Mouse (Mus musculus) intestine, embryonic 15.5 days (tissue): Measurements from ENCODE around the gene Rps2. TPM values are rescaled to one million over a fixed set of nuclear protein-coding genes. Genes with fewer than 3 reads are reported as not detected.

Source experiments
- ATAC-seq: fragments of 200-750 bp; cut with Nextera tagmentation; 2 replicates; pipeline ENCODE4 v1.8.0; 2017; ENCODE audit warnings: moderate TSS enrichment, moderate library complexity
- H3K27ac ChIP-seq: fragments of 300-500 bp; sonication (generic); 2 replicates; pipeline ENCODE4 v1.5.1; 2015; ENCODE audit warnings: mild to moderate bottlenecking, inconsistent platforms
- H3K27me3 ChIP-seq: fragments of 300-500 bp; sonication (generic); replicated peaks from 2 replicates; pipeline ENCODE4 v1.6.1; 2015; ENCODE audit warnings: inconsistent platforms
- H3K36me3 ChIP-seq: fragments of 300-500 bp; sonication (generic); 2 replicates; pipeline ENCODE4 v1.6.1; 2015; ENCODE audit warnings: inconsistent platforms
- H3K4me1 ChIP-seq: fragments of 300-500 bp; sonication (generic); replicated peaks from 2 replicates; pipeline ENCODE4 v1.6.1; 2015; ENCODE audit warnings: inconsistent platforms
- H3K4me2 ChIP-seq: fragments of 300-500 bp; sonication (generic); replicated peaks from 2 replicates; pipeline ENCODE4 v1.6.1; 2015; ENCODE audit warnings: mild to moderate bottlenecking, inconsistent platforms
- H3K4me3 ChIP-seq: fragments of 300-500 bp; sonication (generic); replicated peaks from 2 replicates; pipeline ENCODE4 v1.5.1; 2015; ENCODE audit warnings: inconsistent platforms
- H3K9ac ChIP-seq: fragments of 300-500 bp; sonication (generic); 2 replicates; pipeline ENCODE4 v1.6.1; 2015; ENCODE audit warnings: inconsistent platforms
- H3K9me3 ChIP-seq: fragments of 300-500 bp; sonication (generic); 2 replicates; pipeline ENCODE4 v1.6.1; 2016; ENCODE audit warnings: inconsistent platforms
- WGBS: fragments of 180-500 bp; shearing (Covaris S2); methylation state at CpG from one replicate; pipeline ENCODE4 v1.1.7; 2015; 5-methylcytosine and 5-hydroxymethylcytosine counted together
- polyA plus RNA-seq: library from polyadenylated mRNA; unstranded; fragments of >200 nt; fragmentation: Nextera tagmentation; extraction: Ambion mirVana; gene quantifications from 2 replicates; pipeline ENCODE4 v1.2.1, GENCODE M21; 2015

Rps2 gene
- polyA plus RNA-seq, 1 experiment from 2014 or later = 1,514 TPM

DNA sequence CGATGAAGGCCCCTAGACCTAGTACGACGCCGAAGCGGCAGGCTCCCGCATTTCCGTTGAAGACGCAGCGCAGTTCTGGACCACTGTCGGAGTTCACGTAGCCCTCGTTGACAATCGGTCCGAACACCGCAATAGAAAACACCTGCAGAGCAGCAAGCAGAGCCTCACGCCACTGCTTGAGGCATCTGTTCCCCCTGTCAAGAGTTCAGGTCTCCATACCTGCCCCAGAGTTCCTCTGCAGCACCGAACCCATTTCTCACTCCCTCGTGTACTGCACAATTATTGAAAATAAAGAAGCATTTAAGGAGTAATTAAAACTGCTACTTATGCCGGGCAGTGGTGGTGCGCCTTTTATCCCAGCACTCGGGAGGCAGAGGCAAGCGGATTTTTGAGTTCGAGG lies 30.3 kb upstream of the Rps2 start:
- H3K27me3 ChIP-seq = peaks cover 46% of the 10 kb centered on the region
- peak overlapping the region; percentile 26; the same call in 1 of the 2 replicates for H3K9ac ChIP-seq
- peak overlapping the region; percentile 79 for H3K4me2 ChIP-seq
- peak overlapping the region; percentile 39 for H3K4me3 ChIP-seq
- H3K36me3 ChIP-seq = no peaks in the 10 kb centered on the region
- 19% methylated on average over 23 of the region's 23 CpGs for WGBS
- peaks cover 21% of the 10 kb centered on the region for H3K4me1 ChIP-seq
- ATAC-seq = no peak
- no peak overlapping the region for H3K27ac ChIP-seq
- H3K9me3 ChIP-seq = no peaks in the 10 kb centered on the region

DNA sequence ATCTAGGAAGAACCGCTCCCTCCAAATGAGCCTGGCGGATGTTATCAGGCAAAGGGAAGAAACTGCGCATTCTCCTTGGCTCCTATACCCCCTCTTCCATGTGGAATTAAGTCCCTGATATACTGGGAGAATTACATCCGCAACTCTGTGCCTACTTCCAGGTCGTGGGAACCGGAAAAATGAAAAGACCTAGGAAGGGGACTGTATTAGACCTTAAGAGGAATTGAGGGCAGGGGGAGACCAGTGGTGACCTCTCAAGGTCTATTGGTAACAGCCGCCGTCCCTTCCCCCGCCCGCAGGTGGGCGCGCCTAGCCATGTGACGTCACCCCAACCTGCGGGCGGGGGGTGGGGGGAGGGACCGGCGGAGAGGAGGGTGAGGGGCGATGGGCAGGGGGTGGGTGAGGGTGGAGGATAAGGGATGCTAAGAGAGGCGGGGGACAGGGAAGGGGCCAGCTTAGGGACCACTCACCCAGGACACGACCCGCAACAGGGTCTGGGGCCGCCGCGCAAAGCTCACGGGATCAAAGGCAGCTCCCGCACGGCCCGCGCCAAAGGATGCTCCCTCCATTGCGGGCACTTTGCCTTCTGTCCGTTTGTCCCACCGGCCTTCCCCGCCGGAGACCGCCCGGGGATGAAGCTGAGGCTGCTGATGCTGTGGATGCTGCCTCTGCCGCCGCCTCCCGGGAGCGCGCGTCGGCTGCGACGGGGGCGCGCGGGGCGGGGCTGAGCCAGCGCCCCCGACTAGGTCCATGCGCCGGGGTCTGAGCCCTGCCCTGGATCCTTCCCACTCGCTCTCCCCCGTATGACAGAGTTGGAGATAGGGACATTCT lies 28.4 kb upstream of the Rps2 start, which contains the start of gene Syngr3:
Gene Syngr3, minus strand, starts transcription at position 705 of the 831 bp plus-strand sequence.
- Histone ChIP-seq H3K4me2 (peak within 1 kb of the TSS; percentile 92), H3K27ac (no peak within 1 kb of the TSS), H3K9ac (peak within 1 kb of the TSS; percentile 51), H3K27me3 (peaks cover 46% of the 10 kb centered on the region), H3K36me3 (no peaks in the 10 kb centered on the region), H3K4me1 (peaks cover 21% of the 10 kb centered on the region), H3K9me3 (no peaks in the 10 kb centered on the region), H3K4me3 (peak within 1 kb of the TSS; percentile 47)
- ATAC-seq = 0 out of 2 replicates have a peak, but pooled peaks have one; percentile 3
- WGBS = under 1% methylated on average over 50 of the region's 55 CpGs

DNA sequence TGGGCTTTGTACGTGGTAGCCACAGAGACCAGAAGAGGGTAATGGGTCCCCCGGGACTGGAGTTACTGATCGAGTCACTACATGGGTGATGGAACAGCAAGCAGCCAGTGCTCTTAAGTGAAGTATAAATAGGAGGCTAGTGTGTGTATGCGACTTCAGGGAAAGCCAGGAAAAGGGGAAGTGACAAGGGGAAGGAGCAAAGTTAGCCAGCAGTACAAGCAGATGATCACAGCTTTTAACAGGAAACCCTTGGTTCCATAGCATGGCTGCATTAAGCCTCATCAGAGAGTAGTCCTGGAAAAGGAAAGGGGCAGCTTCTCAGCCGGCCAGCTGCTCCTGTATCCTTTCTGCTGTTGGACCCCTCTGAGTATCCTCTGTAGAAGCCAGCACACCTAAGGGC lies 25.5 kb upstream of the Rps2 start:
- Histone ChIP-seq H3K9ac (no peak overlapping the region), H3K36me3 (no peaks in the 10 kb centered on the region), H3K4me2 (no peak overlapping the region), H3K9me3 (no peaks in the 10 kb centered on the region), H3K4me3 (no peak overlapping the region), H3K27ac (no peak overlapping the region), H3K4me1 (peaks cover 23% of the 10 kb centered on the region), H3K27me3 (peaks cover 38% of the 10 kb centered on the region)
- 84% methylated on average over 5 of the region's 5 CpGs for WGBS
- no peak for ATAC-seq

DNA sequence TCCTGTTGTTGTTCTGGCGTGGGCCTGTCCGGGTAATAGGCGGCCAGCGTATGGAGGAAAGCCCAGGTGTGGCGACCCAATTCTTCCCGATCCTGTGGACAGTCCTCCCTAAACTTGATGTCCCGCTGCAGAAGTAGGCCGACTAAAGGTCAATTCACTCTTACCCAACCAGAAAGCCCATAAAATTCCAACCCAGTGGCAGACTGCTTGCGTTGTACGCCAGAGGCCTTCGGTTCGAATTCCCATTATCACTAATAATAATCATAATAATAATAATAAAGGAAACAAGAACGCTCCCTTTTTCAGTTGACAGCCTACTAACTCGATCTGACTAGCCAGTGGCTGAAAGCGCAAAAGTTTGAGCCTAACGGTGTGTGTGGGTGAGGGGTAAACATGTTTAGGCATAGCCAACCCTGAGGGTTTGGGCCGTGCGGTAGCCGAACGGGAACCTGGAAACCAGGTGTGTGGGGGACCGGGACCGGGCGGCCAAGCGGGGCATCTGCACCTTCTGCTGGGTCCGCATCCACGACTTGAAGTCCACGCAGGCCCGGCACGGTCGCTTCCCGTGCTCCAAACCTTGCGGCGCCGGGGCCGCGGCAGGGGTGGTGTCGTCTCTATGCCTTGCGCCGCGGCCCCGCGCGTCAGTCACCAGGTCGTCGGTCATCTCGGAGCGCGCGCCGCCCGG lies 22.4 kb upstream of the Rps2 start:
- H3K9me3 ChIP-seq = no peaks in the 10 kb centered on the region
- H3K4me3 ChIP-seq = peak overlapping the region; percentile 80
- peak overlapping the region; percentile 91 for H3K4me2 ChIP-seq
- peaks cover 7% of the 10 kb centered on the region for H3K27me3 ChIP-seq
- 0 out of 2 replicates have a peak, but pooled peaks cover 7% of the 10 kb centered on the region for H3K36me3 ChIP-seq
- WGBS = 6% methylated on average over 51 of the region's 51 CpGs
- no peak; the same call in 1 of the 2 replicates for ATAC-seq
- peak overlapping the region; percentile 91 for H3K27ac ChIP-seq
- peaks cover 26% of the 10 kb centered on the region for H3K4me1 ChIP-seq
- peak overlapping the region; percentile 84 for H3K9ac ChIP-seq

DNA sequence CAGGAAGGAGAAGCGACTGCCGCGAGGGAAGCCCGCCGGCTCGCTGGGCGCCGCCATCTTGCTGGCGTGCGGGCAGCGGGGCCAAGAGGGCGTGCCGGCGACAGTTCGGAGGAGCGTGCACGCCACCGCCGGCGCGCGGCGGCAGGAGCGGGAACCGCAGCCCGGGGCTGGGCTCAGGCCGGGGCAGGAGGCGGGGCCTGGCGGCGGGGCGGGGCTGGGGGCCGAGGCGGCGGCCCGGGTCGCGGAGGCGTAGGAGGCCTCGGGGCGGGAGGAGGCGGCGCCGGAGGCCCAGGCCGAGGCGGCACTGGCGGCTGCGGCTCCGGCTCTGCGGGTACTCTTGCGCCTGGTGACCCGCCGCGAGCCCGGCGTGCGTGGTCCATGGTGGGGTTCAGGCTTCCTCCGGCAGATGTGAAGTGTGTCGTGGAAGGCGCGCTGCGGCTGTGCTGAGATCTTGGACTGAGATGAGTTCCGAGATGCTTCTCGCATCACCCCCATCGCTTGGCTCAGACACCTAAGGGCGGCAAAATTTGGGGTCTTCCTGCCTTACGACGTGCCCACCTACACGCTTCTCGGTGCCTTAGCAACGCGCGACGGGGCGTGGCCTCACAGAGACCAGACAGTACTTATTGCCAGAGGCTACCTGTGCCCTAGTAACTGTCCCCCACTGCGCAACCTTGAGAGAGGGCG lies 21.8 kb upstream of the Rps2 start, which contains the start of the genes Gfer and Noxo1:
Gene Gfer, minus strand, starts transcription at position 146 of the 687 bp plus-strand sequence.
Gene Noxo1, plus strand, starts transcription at position 224 of the 687 bp plus-strand sequence.
- no peaks in the 10 kb centered on the region for H3K9me3 ChIP-seq
- peak within 1 kb of the TSS; percentile 91 for H3K27ac ChIP-seq
- peaks cover 13% of the 10 kb centered on the region; the same call in 1 of the 2 replicates for H3K36me3 ChIP-seq
- H3K4me3 ChIP-seq = peak within 1 kb of the TSS; percentile 80
- H3K4me2 ChIP-seq = peak within 1 kb of the TSS; percentile 91
- under 1% methylated on average over 69 of the region's 76 CpGs for WGBS
- peak; percentile 93 for ATAC-seq
- H3K27me3 ChIP-seq = peaks cover under 1% of the 10 kb centered on the region; the same call in 1 of the 2 replicates
- H3K9ac ChIP-seq = peak within 1 kb of the TSS; percentile 84
- H3K4me1 ChIP-seq = peaks cover 26% of the 10 kb centered on the region

DNA sequence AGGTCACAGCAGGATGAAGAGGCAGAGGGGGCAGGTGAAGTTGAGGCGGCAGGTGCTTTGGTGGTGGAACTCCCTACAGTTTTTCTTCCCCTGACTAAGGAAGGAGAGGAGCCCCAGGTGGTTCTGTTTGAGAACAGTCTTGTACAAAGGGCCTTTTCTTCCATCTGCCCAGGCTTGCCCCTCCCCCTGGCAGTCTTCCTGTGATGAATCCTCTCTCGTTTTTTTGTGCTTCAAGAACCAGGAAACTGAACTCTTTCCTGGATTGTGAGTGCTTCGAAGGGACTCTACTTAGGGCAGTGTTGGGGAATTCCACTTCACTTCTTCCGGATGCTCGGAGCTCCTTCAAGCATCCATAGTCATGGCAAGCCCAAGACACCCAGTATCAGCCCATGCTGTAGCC lies 19.9 kb upstream of the Rps2 start:
- H3K27me3 ChIP-seq = no peaks in the 10 kb centered on the region
- H3K36me3 ChIP-seq = peaks cover 26% of the 10 kb centered on the region
- 22% methylated on average over 5 of the region's 5 CpGs for WGBS
- H3K4me1 ChIP-seq = peaks cover 26% of the 10 kb centered on the region
- 0 out of 2 replicates have a peak overlapping the region, but pooled peaks have one; percentile 6 for H3K9ac ChIP-seq
- peak; percentile 16 for ATAC-seq
- H3K4me2 ChIP-seq = peak overlapping the region; percentile 35
- no peaks in the 10 kb centered on the region for H3K9me3 ChIP-seq
- H3K27ac ChIP-seq = peak overlapping the region; percentile 45
- H3K4me3 ChIP-seq = no peak overlapping the region

DNA sequence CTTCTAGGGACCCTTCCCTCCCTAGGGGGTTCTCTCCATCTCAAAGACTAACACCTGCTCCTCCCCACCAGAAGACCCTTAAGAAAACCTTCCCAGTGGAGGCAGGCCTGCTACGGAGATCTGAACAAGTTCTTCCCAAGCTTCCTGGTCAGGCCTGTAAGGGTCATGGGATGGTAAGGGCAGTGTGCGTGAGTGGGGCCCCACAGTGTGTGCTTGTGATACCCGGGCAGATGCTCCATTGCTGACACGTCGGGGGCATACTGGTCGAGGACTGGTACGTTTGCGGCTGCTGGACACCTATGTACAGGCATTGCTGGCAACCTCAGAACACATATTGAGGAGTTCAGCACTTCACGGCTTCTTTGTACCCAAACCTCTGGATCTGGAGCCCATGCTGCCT lies 19.2 kb upstream of the Rps2 start:
- Histone ChIP-seq H3K27ac (peak overlapping the region; percentile 45), H3K36me3 (peaks cover 26% of the 10 kb centered on the region), H3K4me2 (peak overlapping the region; percentile 35), H3K4me3 (no peak overlapping the region), H3K9ac (0 out of 2 replicates have a peak overlapping the region, but pooled peaks have one; percentile 6), H3K27me3 (no peaks in the 10 kb centered on the region), H3K4me1 (peaks cover 26% of the 10 kb centered on the region), H3K9me3 (no peaks in the 10 kb centered on the region)
- no peak for ATAC-seq
- 73% methylated on average over 9 of the region's 9 CpGs for WGBS

DNA sequence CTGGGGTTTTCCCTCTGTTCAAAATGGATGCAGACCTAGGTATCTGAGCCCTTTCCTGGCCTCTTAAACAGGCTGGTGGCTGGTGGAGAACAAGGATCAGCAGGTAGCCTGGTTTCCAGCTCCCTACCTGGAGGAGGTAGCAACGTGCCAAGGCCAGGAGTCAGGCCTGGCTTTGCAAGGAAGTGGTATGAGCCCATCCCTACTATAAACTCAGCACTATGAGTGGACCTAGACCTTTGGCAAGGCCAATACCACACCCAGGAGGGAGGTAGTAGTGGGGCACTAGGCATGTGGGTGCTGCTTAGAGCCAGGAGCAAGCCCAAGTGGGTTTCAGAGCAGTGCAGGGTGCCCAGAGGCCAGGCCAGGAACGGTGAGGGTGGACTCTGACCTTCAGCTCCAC lies 18.4 kb upstream of the Rps2 start:
- Histone ChIP-seq H3K27me3 (no peaks in the 10 kb centered on the region), H3K9ac (no peak overlapping the region), H3K36me3 (peaks cover 34% of the 10 kb centered on the region), H3K4me2 (peak overlapping the region; percentile 35), H3K4me3 (no peak overlapping the region), H3K27ac (peak overlapping the region; percentile 22; the same call in 1 of the 2 replicates), H3K9me3 (no peaks in the 10 kb centered on the region), H3K4me1 (peaks cover 26% of the 10 kb centered on the region)
- 59% methylated on average over 2 of the region's 2 CpGs for WGBS
- ATAC-seq = peak; percentile 24; the same call in 1 of the 2 replicates

DNA sequence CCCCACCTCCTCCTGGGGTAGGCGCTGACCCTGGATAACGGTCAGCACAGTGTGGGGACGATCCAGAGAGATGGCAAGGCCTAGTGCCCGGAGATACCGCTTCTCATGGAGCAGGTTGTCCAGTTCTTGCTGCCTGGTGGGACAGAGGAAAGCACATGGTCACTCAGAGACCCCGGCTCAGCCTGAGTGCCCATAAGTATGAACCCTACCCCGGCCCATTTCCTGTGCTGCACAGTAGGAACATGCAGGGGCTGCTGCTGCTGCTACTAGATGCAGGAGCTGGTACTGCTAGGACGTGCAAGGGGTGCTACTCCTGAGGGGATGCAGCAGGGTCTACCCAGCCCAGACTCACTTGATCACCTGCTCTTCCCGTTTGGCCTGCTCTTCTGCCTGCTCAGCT lies 16.7 kb upstream of the Rps2 start:
- Histone ChIP-seq H3K4me1 (peaks cover 22% of the 10 kb centered on the region), H3K36me3 (peaks cover 35% of the 10 kb centered on the region), H3K4me3 (no peak overlapping the region), H3K27me3 (no peaks in the 10 kb centered on the region), H3K27ac (no peak overlapping the region), H3K4me2 (no peak overlapping the region), H3K9me3 (no peaks in the 10 kb centered on the region), H3K9ac (no peak overlapping the region)
- WGBS = 86% methylated on average over 9 of the region's 9 CpGs
- no peak for ATAC-seq

DNA sequence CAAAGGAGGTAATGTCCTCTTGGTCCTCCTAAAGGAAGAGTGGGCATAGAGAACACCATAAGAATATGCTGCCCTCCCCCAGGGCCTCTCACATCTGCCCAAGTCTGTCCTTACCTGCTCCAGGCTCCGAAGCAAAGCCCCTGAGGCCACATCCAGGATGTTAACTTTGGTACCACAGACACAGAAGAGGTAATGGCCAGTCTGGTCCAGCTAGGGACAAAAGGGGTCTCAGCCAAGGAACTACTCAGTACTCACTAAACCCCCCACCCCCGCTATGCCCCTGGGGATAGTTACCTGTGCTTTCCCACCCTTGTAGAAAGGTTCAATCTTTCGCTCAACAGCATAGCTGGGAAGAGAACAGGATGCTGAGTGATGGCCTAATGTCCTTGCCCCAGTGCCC lies 12.1 kb upstream of the Rps2 start:
- no peak for ATAC-seq
- no peak overlapping the region for H3K4me2 ChIP-seq
- H3K27ac ChIP-seq = no peak overlapping the region
- no peak overlapping the region for H3K4me3 ChIP-seq
- WGBS = 90% methylated on average over 3 of the region's 3 CpGs
- no peaks in the 10 kb centered on the region for H3K9me3 ChIP-seq
- H3K9ac ChIP-seq = no peak overlapping the region
- peaks cover 24% of the 10 kb centered on the region for H3K36me3 ChIP-seq
- no peaks in the 10 kb centered on the region for H3K27me3 ChIP-seq
- peaks cover 6% of the 10 kb centered on the region; the same call in 1 of the 2 replicates for H3K4me1 ChIP-seq

DNA sequence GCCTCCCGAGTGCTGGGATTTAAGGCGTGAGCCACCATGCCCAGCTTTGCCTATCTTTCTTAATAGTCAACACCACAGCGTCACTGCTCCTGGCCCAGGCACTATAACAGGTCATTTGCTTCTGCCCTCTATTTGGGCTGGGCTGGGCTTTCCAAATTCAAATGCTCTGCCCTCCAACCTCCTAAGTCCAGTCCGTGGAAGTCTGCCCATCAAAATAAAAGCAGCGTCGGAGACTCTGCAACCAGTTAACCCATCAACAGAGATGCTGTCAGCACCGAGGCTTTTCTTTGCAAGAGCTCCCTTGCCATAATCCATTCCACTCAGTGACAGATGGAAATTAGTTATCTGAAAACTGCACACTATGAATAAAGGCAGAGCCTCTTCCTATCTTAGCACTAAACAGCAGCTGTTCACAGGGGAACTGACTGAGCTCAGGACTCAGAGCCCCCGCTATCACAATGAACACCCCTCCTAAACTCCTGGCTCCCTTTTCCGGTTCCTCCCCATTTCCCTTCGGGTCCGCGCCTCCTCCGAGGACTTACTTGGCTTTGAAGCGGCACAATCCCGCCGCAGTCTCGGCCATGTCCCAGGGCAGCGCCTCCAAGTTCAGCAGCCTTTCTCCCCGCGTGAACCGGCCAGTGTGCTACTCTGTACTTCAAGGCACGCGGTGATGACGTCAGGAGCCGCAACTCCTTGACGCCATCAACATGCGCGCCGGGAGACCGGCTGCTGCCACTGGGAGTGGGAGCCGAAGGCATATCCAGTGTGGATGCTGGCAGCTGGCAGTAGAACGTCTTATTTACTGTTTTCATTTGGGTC lies 10.7 kb upstream of the Rps2 start, which contains the start of gene Tbl3:
Gene Tbl3, minus strand, starts transcription at position 679 of the 819 bp plus-strand sequence.
- peak; percentile 91 for ATAC-seq
- peaks cover 11% of the 10 kb centered on the region for H3K36me3 ChIP-seq
- H3K27ac ChIP-seq = peak within 1 kb of the TSS; percentile 83
- peaks cover 6% of the 10 kb centered on the region; the same call in 1 of the 2 replicates for H3K4me1 ChIP-seq
- 3% methylated on average over 32 of the region's 32 CpGs for WGBS
- peak within 1 kb of the TSS; percentile 80 for H3K4me3 ChIP-seq
- H3K9me3 ChIP-seq = no peaks in the 10 kb centered on the region
- H3K9ac ChIP-seq = peak within 1 kb of the TSS; percentile 77
- H3K27me3 ChIP-seq = no peaks in the 10 kb centered on the region
- peak within 1 kb of the TSS; percentile 81 for H3K4me2 ChIP-seq
